Mouse (Mus musculus): ENCODE results near the gene Pla2g2f. TPM values are rescaled to one million over a fixed set of nuclear protein-coding genes. Genes with fewer than 3 reads are reported as not detected.

The Pla2g2f gene
- 0.16 and 0.29 TPM in 2 replicates for polyA plus RNA-seq (2014; fragmentation: Nextera tagmentation; extraction: Ambion mirVana)

- Histone ChIP-seq H3K36me3 (ENCODE audit: control insufficient read depth, insufficient read depth, low read length) (no peaks in the 10 kb centered on the region), H3K4me1 (ENCODE audit: control insufficient read depth, insufficient read depth, low read length) (no peaks in the 10 kb centered on the region), H3K4me2 (replicated peaks; ENCODE audit: low read depth, low read length) (no peak within 1 kb of the TSS), H3K27me3 (ENCODE audit: control insufficient read depth, insufficient read depth, low read length) (no peaks in the 10 kb centered on the region), H3K27ac (ENCODE audit: low read length) (no peak within 1 kb of the TSS), H3K9ac (replicated peaks; ENCODE audit: low read depth, low read length) (no peak within 1 kb of the TSS), H3K4me3 (ENCODE audit: low read depth, low read length) (no peak within 1 kb of the TSS), H3K9me3 (ENCODE audit: control insufficient read depth, low read depth, low read length) (no peaks in the 10 kb centered on the region)
- 78% methylated on average over 8 of the region's 8 CpGs for WGBS
- ATAC-seq (ENCODE audit: insufficient number of reproducible peaks, insufficient read depth, low FRiP score, low read depth): no peak
These were observed at the start of gene Pla2g2f for GRCm38 (mm10) chr4:138757416-138757815. Pla2g2f (minus strand) TSS chr4:138757626.

GRCm38 (mm10) chr4:138806920-138807541 is 49.6 kb upstream of the Pla2g2f start:
- 45% methylated on average over 7 of the region's 7 CpGs for WGBS
- Histone ChIP-seq H3K36me3 (ENCODE audit: control insufficient read depth, insufficient read depth, low read length) (no peaks in the 10 kb centered on the region), H3K27me3 (ENCODE audit: control insufficient read depth, insufficient read depth, low read length) (no peaks in the 10 kb centered on the region), H3K9ac (replicated peaks; ENCODE audit: low read depth, low read length) (no peak overlapping the region), H3K9me3 (ENCODE audit: control insufficient read depth, low read depth, low read length) (no peaks in the 10 kb centered on the region), H3K4me1 (ENCODE audit: control insufficient read depth, insufficient read depth, low read length) (no peaks in the 10 kb centered on the region; the same call in 1 of the 2 replicates), H3K27ac (ENCODE audit: low read length) (no peak overlapping the region), H3K4me3 (ENCODE audit: low read depth, low read length) (no peak overlapping the region), H3K4me2 (replicated peaks; ENCODE audit: low read depth, low read length) (no peak overlapping the region)
- no peak for ATAC-seq (ENCODE audit: insufficient number of reproducible peaks, insufficient read depth, low FRiP score, low read depth)

GRCm38 (mm10) chr4:138806160-138806559 is 48.7 kb upstream of the Pla2g2f start:
- H3K4me2 ChIP-seq (replicated peaks; ENCODE audit: low read depth, low read length): no peak overlapping the region
- 78% methylated on average over 8 of the region's 8 CpGs for WGBS
- no peak for ATAC-seq (ENCODE audit: insufficient number of reproducible peaks, insufficient read depth, low FRiP score, low read depth)

GRCm38 (mm10) chr4:138805248-138805647 is 47.8 kb upstream of the Pla2g2f start:
- Histone ChIP-seq H3K9ac (replicated peaks; ENCODE audit: low read depth, low read length) (no peak overlapping the region), H3K36me3 (ENCODE audit: control insufficient read depth, insufficient read depth, low read length) (no peaks in the 10 kb centered on the region), H3K27ac (ENCODE audit: low read length) (no peak overlapping the region), H3K4me1 (ENCODE audit: control insufficient read depth, insufficient read depth, low read length) (no peaks in the 10 kb centered on the region; the same call in 1 of the 2 replicates), H3K9me3 (ENCODE audit: control insufficient read depth, low read depth, low read length) (no peaks in the 10 kb centered on the region), H3K4me2 (replicated peaks; ENCODE audit: low read depth, low read length) (no peak overlapping the region), H3K4me3 (ENCODE audit: low read depth, low read length) (no peak overlapping the region), H3K27me3 (ENCODE audit: control insufficient read depth, insufficient read depth, low read length) (no peaks in the 10 kb centered on the region)
- 60% methylated on average over 8 of the region's 8 CpGs for WGBS
- ATAC-seq (ENCODE audit: insufficient number of reproducible peaks, insufficient read depth, low FRiP score, low read depth): no peak

More at GRCm38 (mm10) chr4:138806160-138806559, 48.7 kb upstream of the Pla2g2f start:
- H3K9ac ChIP-seq (replicated peaks; ENCODE audit: low read depth, low read length): no peak overlapping the region
- H3K4me3 ChIP-seq (ENCODE audit: low read depth, low read length): no peak overlapping the region
- no peak overlapping the region for H3K27ac ChIP-seq (ENCODE audit: low read length)
- H3K9me3 ChIP-seq (ENCODE audit: control insufficient read depth, low read depth, low read length): no peaks in the 10 kb centered on the region
- no peaks in the 10 kb centered on the region for H3K36me3 ChIP-seq (ENCODE audit: control insufficient read depth, insufficient read depth, low read length)
- no peaks in the 10 kb centered on the region for H3K27me3 ChIP-seq (ENCODE audit: control insufficient read depth, insufficient read depth, low read length)
- H3K4me1 ChIP-seq (ENCODE audit: control insufficient read depth, insufficient read depth, low read length): no peaks in the 10 kb centered on the region; the same call in 1 of the 2 replicates

GRCm38 (mm10) chr4:138802917-138803316 is 45.5 kb upstream of the Pla2g2f start:
- Histone ChIP-seq H3K9ac (replicated peaks; ENCODE audit: low read depth, low read length) (no peak overlapping the region), H3K4me3 (ENCODE audit: low read depth, low read length) (no peak overlapping the region), H3K27ac (ENCODE audit: low read length) (no peak overlapping the region), H3K27me3 (ENCODE audit: control insufficient read depth, insufficient read depth, low read length) (no peaks in the 10 kb centered on the region), H3K4me1 (ENCODE audit: control insufficient read depth, insufficient read depth, low read length) (no peaks in the 10 kb centered on the region; the same call in 1 of the 2 replicates), H3K36me3 (ENCODE audit: control insufficient read depth, insufficient read depth, low read length) (no peaks in the 10 kb centered on the region), H3K9me3 (ENCODE audit: control insufficient read depth, low read depth, low read length) (no peaks in the 10 kb centered on the region), H3K4me2 (replicated peaks; ENCODE audit: low read depth, low read length) (no peak overlapping the region)
- WGBS: 88% methylated on average over 11 of the region's 11 CpGs
- ATAC-seq (ENCODE audit: insufficient number of reproducible peaks, insufficient read depth, low FRiP score, low read depth): no peak

GRCm38 (mm10) chr4:138801631-138802030 is 44.2 kb upstream of the Pla2g2f start:
- Histone ChIP-seq H3K27ac (ENCODE audit: low read length) (no peak overlapping the region), H3K4me2 (replicated peaks; ENCODE audit: low read depth, low read length) (no peak overlapping the region), H3K36me3 (ENCODE audit: control insufficient read depth, insufficient read depth, low read length) (no peaks in the 10 kb centered on the region), H3K4me1 (ENCODE audit: control insufficient read depth, insufficient read depth, low read length) (no peaks in the 10 kb centered on the region), H3K4me3 (ENCODE audit: low read depth, low read length) (no peak overlapping the region), H3K27me3 (ENCODE audit: control insufficient read depth, insufficient read depth, low read length) (no peaks in the 10 kb centered on the region), H3K9ac (replicated peaks; ENCODE audit: low read depth, low read length) (no peak overlapping the region), H3K9me3 (ENCODE audit: control insufficient read depth, low read depth, low read length) (no peaks in the 10 kb centered on the region)
- 76% methylated on average over 4 of the region's 4 CpGs for WGBS
- ATAC-seq (ENCODE audit: insufficient number of reproducible peaks, insufficient read depth, low FRiP score, low read depth): no peak

- no peaks in the 10 kb centered on the region for H3K4me1 ChIP-seq (ENCODE audit: control insufficient read depth, insufficient read depth, low read length)
- H3K27me3 ChIP-seq (ENCODE audit: control insufficient read depth, insufficient read depth, low read length): no peaks in the 10 kb centered on the region
- no peaks in the 10 kb centered on the region for H3K36me3 ChIP-seq (ENCODE audit: control insufficient read depth, insufficient read depth, low read length)
- H3K9ac ChIP-seq (replicated peaks; ENCODE audit: low read depth, low read length): no peak overlapping the region
- no peak overlapping the region for H3K4me3 ChIP-seq (ENCODE audit: low read depth, low read length)
- no peak overlapping the region for H3K4me2 ChIP-seq (replicated peaks; ENCODE audit: low read depth, low read length)
- H3K9me3 ChIP-seq (ENCODE audit: control insufficient read depth, low read depth, low read length): no peaks in the 10 kb centered on the region
- 60% methylated on average over 12 of the region's 12 CpGs for WGBS
- ATAC-seq (ENCODE audit: insufficient number of reproducible peaks, insufficient read depth, low FRiP score, low read depth): no peak
- H3K27ac ChIP-seq (ENCODE audit: low read length): no peak overlapping the region
These were observed 42.8 kb upstream of the Pla2g2f start for GRCm38 (mm10) chr4:138800134-138800744.

- Histone ChIP-seq H3K4me2 (replicated peaks; ENCODE audit: low read depth, low read length) (no peak overlapping the region), H3K4me3 (ENCODE audit: low read depth, low read length) (no peak overlapping the region), H3K27ac (ENCODE audit: low read length) (no peak overlapping the region), H3K36me3 (ENCODE audit: control insufficient read depth, insufficient read depth, low read length) (no peaks in the 10 kb centered on the region), H3K27me3 (ENCODE audit: control insufficient read depth, insufficient read depth, low read length) (no peaks in the 10 kb centered on the region), H3K4me1 (ENCODE audit: control insufficient read depth, insufficient read depth, low read length) (peaks cover 10% of the 10 kb centered on the region; the same call in 1 of the 2 replicates), H3K9me3 (ENCODE audit: control insufficient read depth, low read depth, low read length) (no peaks in the 10 kb centered on the region), H3K9ac (replicated peaks; ENCODE audit: low read depth, low read length) (no peak overlapping the region)
- WGBS: 58% methylated on average over 4 of the region's 4 CpGs
- ATAC-seq (ENCODE audit: insufficient number of reproducible peaks, insufficient read depth, low FRiP score, low read depth): no peak
These were observed 39.8 kb upstream of the Pla2g2f start for GRCm38 (mm10) chr4:138797217-138797570.
